Mouse (Mus musculus) G1E (cell line): ENCODE results near the gene 4921536K21Rik.

Experiments
- CTCF ChIP-seq: IDR thresholded peaks from 2 replicates; pipeline ENCODE4 v1.5.1; 2012; ENCODE audit warnings: low read depth, low read length, inconsistent platforms, mixed read lengths
- GATA1 ChIP-seq: IDR thresholded peaks from 2 replicates; pipeline ENCODE4 v1.6.1; 2012; ENCODE audit warnings: borderline replicate concordance, low read length, inconsistent platforms, mixed read lengths
- GATA2 ChIP-seq: IDR thresholded peaks from 2 replicates; pipeline ENCODE4 v1.6.1; 2012; ENCODE audit warnings: low read depth, low read length, inconsistent platforms, borderline replicate concordance
- POLR2AphosphoS5 ChIP-seq: IDR thresholded peaks from 2 replicates; pipeline ENCODE4 v1.6.1; 2012; ENCODE audit warnings: low read depth, low read length, inconsistent platforms; ENCODE audit not compliant: insufficient replicate concordance
- TAL1 ChIP-seq: conservative IDR thresholded peaks from 2 replicates; pipeline ENCODE4 v1.6.1; 2012; ENCODE audit warnings: low read depth, low read length, inconsistent platforms, mixed read lengths

DNA sequence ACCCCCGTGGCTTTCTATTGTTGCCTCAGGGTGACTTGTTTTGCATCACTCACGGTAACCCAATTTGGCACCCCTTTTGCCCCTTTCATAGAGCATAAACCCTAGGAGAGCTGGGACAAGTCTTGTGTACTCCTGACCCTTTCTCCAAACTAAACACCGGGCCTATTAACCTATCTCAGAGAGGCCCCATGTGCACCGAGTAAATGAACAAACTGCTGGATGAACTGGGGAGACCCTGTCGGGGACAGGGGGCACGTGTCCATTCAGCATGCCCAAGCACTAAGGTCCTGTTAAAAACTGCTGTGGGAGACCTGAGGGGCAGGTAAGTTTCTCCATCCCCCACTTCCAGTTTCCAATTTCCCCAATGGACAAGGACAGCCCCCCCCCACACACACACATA lies 36.0 kb upstream of the 4921536K21Rik start:
- TF ChIP-seq CTCF (no peak), GATA1 (no peak), GATA2 (no peak), POLR2AphosphoS5 (no peak), TAL1 (no peak)
